Comparison of ENCODE assay signal across 25 mouse cellular contexts in genomic region chr15:10843060-10843695, GRCm38 (mm10).
A peak's percentile ranks its signal among the peaks of the same experiment; 100 is the strongest.
DNase-seq lines count a peak whose midpoint lies in the region; ATAC-seq and TF ChIP-seq lines count a peak whose summit lies in the region.
"Had no signal": no experiment of that assay in that cellular context is flagged by ENCODE, and none has a peak within 500 bp of the region (broad histone marks: within the 10 kb centered on the region; RNA-seq: fewer than 3 reads in every experiment).

No protein-coding gene starts in this region.

- no peaks in the 10 kb centered on the region for H3K36me3 ChIP-seq in kidney, adult 2 months (ENCODE audit: control insufficient read depth, insufficient read depth, low read length)
- no peaks in the 10 kb centered on the region for H3K36me3 ChIP-seq in kidney, embryonic 16.5 days (ENCODE audit: insufficient read depth, low read length)
- H3K36me3 ChIP-seq in liver, postnatal 0 days (replicated peaks; ENCODE audit: insufficient read depth, low read length) = no peaks in the 10 kb centered on the region
- H3K36me3 ChIP-seq in liver, embryonic 12.5 days = no peaks in the 10 kb centered on the region
- H3K36me3 ChIP-seq: forebrain, embryonic 10.5 days; G1E; heart, embryonic 10.5 days; heart, embryonic 13.5 days had no signal

- peak; percentile 66 for DNase-seq in kidney, adult 2 months
- DNase-seq in kidney, postnatal 10 days = no peak
- peak; percentile 40 to 41 for DNase-seq in kidney, postnatal 36 days
- DNase-seq in liver, postnatal 0 days = no peak
- DNase-seq: adrenal gland, postnatal 10 days; adrenal gland, postnatal 36 days; B cell, adult 2 months; cerebellum, adult 18-20 months; cerebellum, adult 9-10 months; cerebellum, postnatal 14 days; gastrocnemius, postnatal 10 days; gastrocnemius, postnatal 36 days; heart, adult 2 months; heart, postnatal 14 days; heart, postnatal 4 days had no signal

- no peak overlapping the region for H3K9ac ChIP-seq in kidney, embryonic 16.5 days (replicated peaks; ENCODE audit: low read length)
- H3K9ac ChIP-seq in liver, postnatal 0 days (replicated peaks) = no peak overlapping the region
- no peak overlapping the region for H3K9ac ChIP-seq in liver, embryonic 12.5 days
- H3K9ac ChIP-seq: forebrain, embryonic 13.5 days; heart, embryonic 13.5 days had no signal

- no peak overlapping the region for H3K4me2 ChIP-seq in kidney, embryonic 16.5 days (replicated peaks; ENCODE audit: low read depth, low read length)
- no peak overlapping the region for H3K4me2 ChIP-seq in liver, postnatal 0 days (ENCODE audit: low read depth, low read length)
- H3K4me2 ChIP-seq in liver, embryonic 12.5 days = no peak overlapping the region
- H3K4me2 ChIP-seq: forebrain, embryonic 13.5 days; heart, embryonic 13.5 days had no signal

- H3K4me3 ChIP-seq in kidney, adult 2 months (ENCODE audit: insufficient read depth, low read depth, low read length) = no peak overlapping the region
- no peak overlapping the region for H3K4me3 ChIP-seq in kidney, embryonic 16.5 days (ENCODE audit: low read length)
- H3K4me3 ChIP-seq in liver, postnatal 0 days (ENCODE audit: low read depth, low read length) = no peak overlapping the region
- H3K4me3 ChIP-seq in liver, embryonic 12.5 days = no peak overlapping the region
- H3K4me3 ChIP-seq: forebrain, embryonic 10.5 days; forebrain, embryonic 13.5 days; heart, adult 2 months; heart, embryonic 10.5 days; heart, embryonic 13.5 days had no signal

- H3K27me3 ChIP-seq in kidney, adult 2 months (replicated peaks; ENCODE audit: control insufficient read depth, insufficient read depth, low read length) = no peaks in the 10 kb centered on the region
- no peaks in the 10 kb centered on the region for H3K27me3 ChIP-seq in kidney, embryonic 16.5 days (ENCODE audit: insufficient read depth, low read length)
- no peaks in the 10 kb centered on the region for H3K27me3 ChIP-seq in liver, postnatal 0 days (ENCODE audit: insufficient read depth, low read length)
- H3K27me3 ChIP-seq in liver, embryonic 12.5 days (replicated peaks) = no peaks in the 10 kb centered on the region
- H3K27me3 ChIP-seq: CH12.LX; forebrain, embryonic 13.5 days; heart, embryonic 13.5 days; Patski had no signal

- 41% methylated on average over 3 of the region's 3 CpGs for WGBS in kidney, adult 2 months
- WGBS in kidney, embryonic 16.5 days = 57% methylated on average over 3 of the region's 3 CpGs
- WGBS in liver, postnatal 0 days (ENCODE audit: insufficient replicate concordance) = 62% methylated on average over 3 of the region's 3 CpGs
- 49% methylated on average over 3 of the region's 3 CpGs for WGBS in liver, embryonic 12.5 days (ENCODE audit: insufficient replicate concordance)

- H3K27ac ChIP-seq in kidney, adult 2 months (ENCODE audit: insufficient read depth, low read depth, low read length) = no peak overlapping the region
- no peak overlapping the region for H3K27ac ChIP-seq in kidney, embryonic 16.5 days (ENCODE audit: low read length)
- H3K27ac ChIP-seq in liver, postnatal 0 days (ENCODE audit: low read depth) = no peak overlapping the region
- H3K27ac ChIP-seq in liver, embryonic 12.5 days = no peak overlapping the region
- H3K27ac ChIP-seq: forebrain, embryonic 10.5 days; forebrain, embryonic 13.5 days; heart, adult 2 months; heart, embryonic 10.5 days; heart, embryonic 13.5 days had no signal

- no peaks in the 10 kb centered on the region for H3K9me3 ChIP-seq in kidney, embryonic 16.5 days (ENCODE audit: low read length)
- H3K9me3 ChIP-seq in liver, postnatal 0 days (ENCODE audit: low read length) = no peaks in the 10 kb centered on the region
- H3K9me3 ChIP-seq in liver, embryonic 12.5 days (replicated peaks) = no peaks in the 10 kb centered on the region
- H3K9me3 ChIP-seq: forebrain, embryonic 10.5 days; forebrain, embryonic 13.5 days; G1E; heart, embryonic 10.5 days had no signal

- no peak for TF ChIP-seq EP300 in liver, postnatal 0 days (IDR thresholded peaks at IDR 0.05; ENCODE audit: low read depth)

- TF ChIP-seq CTCF in kidney, adult 2 months (conservative IDR thresholded peaks at IDR 0.05; ENCODE audit: insufficient read depth, insufficient read length, low read depth, low read length) = no peak
- no peak for TF ChIP-seq CTCF in liver, postnatal 0 days (IDR thresholded peaks at IDR 0.05; ENCODE audit: low read depth)

- ATAC-seq in kidney, embryonic 16.5 days (ENCODE audit: low FRiP score, low TSS enrichment) = no peak
- peak; percentile 65; the same call in 1 of the 2 replicates for ATAC-seq in liver, postnatal 0 days
- ATAC-seq in liver, embryonic 12.5 days = no peak
- ATAC-seq: forebrain, embryonic 13.5 days; forebrain, embryonic 16.5 days; Patski had no signal

- no peak for TF ChIP-seq POLR2A in kidney, adult 2 months (IDR thresholded peaks at IDR 0.05; ENCODE audit: low read depth, low read length)

- no peaks in the 10 kb centered on the region for H3K4me1 ChIP-seq in kidney, adult 2 months (ENCODE audit: control insufficient read depth, insufficient read depth, low read length)
- H3K4me1 ChIP-seq in kidney, embryonic 16.5 days (ENCODE audit: insufficient read depth, low read length) = no peaks in the 10 kb centered on the region
- H3K4me1 ChIP-seq in liver, postnatal 0 days (ENCODE audit: insufficient read depth) = no peaks in the 10 kb centered on the region
- H3K4me1 ChIP-seq in liver, embryonic 12.5 days = no peaks in the 10 kb centered on the region
- H3K4me1 ChIP-seq: forebrain, embryonic 10.5 days; forebrain, embryonic 13.5 days; heart, embryonic 10.5 days had no signal

Comparison
In these comparisons a context has a peak if more than half of its experiments do, and no peak if none do; other contexts are left out.
1. DNase-seq: peak in kidney, adult 2 months (single experiment) and kidney, postnatal 36 days (2 of 2); none in kidney, postnatal 10 days (single experiment) and liver, postnatal 0 days (single experiment).